Mouse (Mus musculus) 3T3-L1 (cell line): ENCODE data around the gene Adprhl2.

Source experiments
- DNase-seq: peaks from one replicate; pipeline ENCODE4 v3.0.0-alpha.2; 2015; ENCODE audit warnings: low read depth, low spot score

Adprhl2 gene

DNA sequence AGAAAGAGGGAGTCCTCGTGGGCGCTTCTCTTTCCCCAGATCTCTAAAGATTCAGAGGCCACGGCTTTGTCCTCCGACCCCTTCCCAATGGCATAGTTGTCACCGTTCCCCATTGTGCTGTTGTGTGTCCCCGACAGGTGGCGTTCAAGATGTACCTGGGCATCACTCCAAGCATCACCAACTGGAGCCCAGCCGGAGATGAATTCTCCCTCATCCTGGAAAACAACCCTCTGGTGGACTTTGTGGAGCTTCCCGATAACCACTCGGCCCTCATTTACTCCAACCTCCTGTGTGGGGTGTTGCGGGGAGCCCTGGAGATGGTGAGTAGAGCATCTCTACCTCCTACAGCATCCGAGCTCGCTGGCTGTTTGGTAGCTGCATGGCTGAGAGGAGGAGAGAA, 47.8 kb downstream of the Adprhl2 start:
- no peak for DNase-seq

DNA sequence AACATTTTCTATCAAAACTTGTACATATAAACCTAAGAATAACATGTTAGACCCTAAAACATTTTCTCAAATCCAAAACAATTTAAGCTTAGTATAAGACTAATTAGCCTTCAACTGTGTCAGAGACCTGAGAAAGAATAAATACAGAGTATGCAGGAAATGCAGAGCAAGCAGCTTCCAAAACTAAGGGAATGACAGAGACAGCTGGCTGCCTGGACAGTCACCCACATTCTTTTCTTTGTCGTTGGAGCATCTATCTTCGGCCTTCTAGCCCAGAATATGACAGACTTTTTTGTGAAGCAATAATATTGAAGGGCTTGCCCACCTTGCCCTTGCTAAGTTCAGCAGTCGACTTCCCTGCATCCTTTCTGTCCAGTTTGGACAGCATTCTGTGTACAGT, 52.2 kb downstream of the Adprhl2 start:
- no peak for DNase-seq
